In the genomic region with DNA sequence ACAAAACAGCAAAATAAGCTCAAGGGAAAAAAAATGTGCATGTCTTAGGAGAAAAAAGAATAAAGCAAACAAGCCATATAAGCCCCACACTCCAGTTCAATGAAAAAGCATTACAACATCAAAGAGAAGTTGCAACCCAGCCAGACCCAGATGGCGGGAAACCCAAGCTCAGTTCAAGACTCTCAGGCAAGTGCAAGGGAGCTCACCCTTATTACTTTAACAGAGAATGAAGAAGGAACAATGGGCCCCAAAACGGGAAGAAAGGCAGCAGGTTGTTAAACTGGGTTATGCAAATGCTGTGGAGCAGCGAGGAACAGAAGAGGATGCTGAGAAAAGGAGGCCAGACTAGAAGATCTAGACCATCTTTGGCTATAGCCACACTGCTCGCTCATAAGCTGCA, we compare ENCODE assay signal across 10 mouse cellular contexts. TPM values are rescaled to one million over a fixed set of nuclear protein-coding genes. Genes with fewer than 3 reads are reported as not detected.
A peak's percentile ranks its signal among the peaks of the same experiment; 100 is the strongest.
DNase-seq lines count a peak whose midpoint lies in the region; ATAC-seq and TF ChIP-seq lines count a peak whose summit lies in the region.
"Had no signal": no experiment of that assay in that cellular context is flagged by ENCODE, and none has a peak within 500 bp of the region (broad histone marks: within the 10 kb centered on the region; RNA-seq: fewer than 3 reads in every experiment).

No protein-coding gene starts in this region.

- ATAC-seq in lung, embryonic 16.5 days (ENCODE audit: low read depth) = peak; percentile 55
- peak; percentile 67 to 68 for ATAC-seq in hematopoietic stem cell, adult 5-6 weeks (replicated peaks in 1 of 2; ENCODE audit: insufficient read depth in 1 of 2, low FRiP score in 2 of 2, low TSS enrichment in 1 of 2, low read depth in 1 of 2, poor library complexity in 2 of 2, severe bottlenecking in 2 of 2)

- H3K36me3 ChIP-seq in lung, embryonic 16.5 days (ENCODE audit: control insufficient read depth, insufficient read depth, low read length) = no peaks in the 10 kb centered on the region
- H3K36me3 ChIP-seq in spleen, adult 2 months (ENCODE audit: control insufficient read depth, insufficient read depth, low read length) = peaks cover 3% of the 10 kb centered on the region

- TF ChIP-seq POLR2A in lung, adult 2 months (IDR thresholded peaks at IDR 0.05; ENCODE audit: borderline replicate concordance, extremely low read depth, low read depth, low read length) = no peak
- TF ChIP-seq POLR2A in spleen, adult 2 months (IDR thresholded peaks at IDR 0.05; ENCODE audit: low read depth, low read length) = no peak

- H3K27ac ChIP-seq in lung, embryonic 16.5 days (ENCODE audit: low read length) = peak overlapping the region; percentile 67
- H3K27ac ChIP-seq in spleen, adult 2 months (ENCODE audit: insufficient read depth, low read length) = peak overlapping the region; percentile 54

- no peaks in the 10 kb centered on the region for H3K27me3 ChIP-seq in lung, embryonic 16.5 days (ENCODE audit: control insufficient read depth, insufficient read depth, low read depth, low read length)
- no peaks in the 10 kb centered on the region for H3K27me3 ChIP-seq in spleen, adult 2 months (ENCODE audit: control insufficient read depth, insufficient read depth, low read length)

- DNase-seq in heart, adult 18-20 months = peak; percentile 48
- DNase-seq in heart, adult 9 months (ENCODE audit: low spot score in 2 of 2) = no peak
- no peak for DNase-seq in lung, adult 2 months
- peak in 1 of 2 experiments; percentile 59 for DNase-seq in spleen, adult 2 months (ENCODE audit: low read depth in 1 of 2, low spot score in 2 of 2)
- DNase-seq in left cerebral cortex, adult 18-20 months (ENCODE audit: low spot score in 2 of 2) = no peak
- no peak for DNase-seq in adrenal gland, postnatal 10 days
- DNase-seq: retina, postnatal 1 day had no signal

- WGBS in lung, embryonic 16.5 days = 62% methylated on average over 4 of the region's 4 CpGs
- WGBS in lung, adult 2 months = 56% methylated on average over 4 of the region's 4 CpGs
- 27% methylated on average over 4 of the region's 4 CpGs for WGBS in spleen, adult 2 months

- H3K9me3 ChIP-seq in lung, embryonic 16.5 days (ENCODE audit: control insufficient read depth, low read length) = no peaks in the 10 kb centered on the region

- H3K4me1 ChIP-seq in lung, embryonic 16.5 days (replicated peaks; ENCODE audit: control insufficient read depth, insufficient read depth, low read length) = no peaks in the 10 kb centered on the region; the same call in 1 of the 2 replicates
- H3K4me1 ChIP-seq in lung, adult 2 months (ENCODE audit: control insufficient read depth, insufficient read depth, low read length) = no peaks in the 10 kb centered on the region; the same call in 1 of the 2 replicates
- H3K4me1 ChIP-seq in spleen, adult 2 months (ENCODE audit: control insufficient read depth, insufficient read depth, insufficient read length) = peaks cover 7% of the 10 kb centered on the region; the same call in 1 of the 2 replicates

- no peak overlapping the region for H3K4me2 ChIP-seq in lung, embryonic 16.5 days (ENCODE audit: low read depth, low read length)

- H3K9ac ChIP-seq in lung, embryonic 16.5 days (ENCODE audit: low read length) = no peak overlapping the region

- no peak overlapping the region for H3K4me3 ChIP-seq in lung, embryonic 16.5 days (ENCODE audit: low read length)
- H3K4me3 ChIP-seq in lung, adult 2 months (replicated peaks; ENCODE audit: extremely low read depth, low read depth, low read length) = no peak overlapping the region
- H3K4me3 ChIP-seq in spleen, adult 2 months (ENCODE audit: extremely low read depth, insufficient read depth, insufficient read length) = no peak overlapping the region
- H3K4me3 ChIP-seq: myocyte had no signal

- no peak for TF ChIP-seq CTCF in lung, adult 2 months (IDR thresholded peaks at IDR 0.05; ENCODE audit: insufficient read depth, low read length)
- TF ChIP-seq CTCF in spleen, adult 2 months (IDR thresholded peaks at IDR 0.05; ENCODE audit: extremely low read depth, insufficient read depth, insufficient read length, insufficient replicate concordance) = no peak

RNA-seq across cellular contexts. Expression of a gene that starts 21.0 kb away (rescaled TPM):
- total RNA-seq in heart, adult 18-20 months (2021) = 10 to 100 TPM; 15.1 to 19.6 TPM
- 64.3 and 86.1 TPM in 2 replicates for polyA plus RNA-seq in lung, embryonic 16.5 days (2015; fragmentation: Nextera tagmentation; extraction: Ambion mirVana)
- 211 and 245 TPM in 2 replicates for polyA plus RNA-seq in lung, adult 2 months (2012; rRNA removed)
- total RNA-seq in hematopoietic stem cell, adult 5-6 weeks (2017) = 2.8 and 12.2 TPM in 2 replicates
- polyA plus RNA-seq in spleen, adult 2 months (2012; rRNA removed) = 32.9 and 33.5 TPM in 2 replicates
- total RNA-seq in left cerebral cortex, adult 18-20 months (2021) = 10 to 100 TPM; 16.6 to 16.8 TPM
- total RNA-seq in adrenal gland, postnatal 10 days (2021) = 100 to 1,000 TPM in 1 of 2 experiments, 10 to 100 TPM in 1; 47.9 to 110 TPM

RNA-seq across cellular contexts. Expression of a gene that starts 30.2 kb away (rescaled TPM):
- 10 to 100 TPM; 43.4 to 49.3 TPM for total RNA-seq in heart, adult 18-20 months (2021)
- 263 and 312 TPM in 2 replicates for polyA plus RNA-seq in lung, embryonic 16.5 days (2015; fragmentation: Nextera tagmentation; extraction: Ambion mirVana)
- 180 and 265 TPM in 2 replicates for polyA plus RNA-seq in lung, adult 2 months (2012; rRNA removed)
- 12.0 and 13.4 TPM in 2 replicates for total RNA-seq in hematopoietic stem cell, adult 5-6 weeks (2017)
- 60.8 and 66.5 TPM in 2 replicates for polyA plus RNA-seq in spleen, adult 2 months (2012; rRNA removed)
- total RNA-seq in left cerebral cortex, adult 18-20 months (2021) = 1 to 10 TPM; 7.3 to 8.0 TPM
- total RNA-seq in adrenal gland, postnatal 10 days (2021) = 100 to 1,000 TPM; 138 to 255 TPM

RNA-seq across cellular contexts. Expression of a gene that starts 35.4 kb away (rescaled TPM):
- 10 to 100 TPM in 1 of 2 experiments, 1 to 10 TPM in 1; 8.5 to 13.5 TPM for total RNA-seq in heart, adult 18-20 months (2021)
- 54.5 and 60.9 TPM in 2 replicates for polyA plus RNA-seq in lung, embryonic 16.5 days (2015; fragmentation: Nextera tagmentation; extraction: Ambion mirVana)
- 60.8 and 62.3 TPM in 2 replicates for polyA plus RNA-seq in lung, adult 2 months (2012; rRNA removed)
- 1.2 and 2.9 TPM in 2 replicates for total RNA-seq in hematopoietic stem cell, adult 5-6 weeks (2017)
- 3.4 and 4.6 TPM in 2 replicates for polyA plus RNA-seq in spleen, adult 2 months (2012; rRNA removed)
- total RNA-seq in left cerebral cortex, adult 18-20 months (2021) = 1 to 10 TPM in 1 of 2 experiments, under 1 TPM in 1; 0.98 to 2.2 TPM
- 1 to 10 TPM; 2.1 to 3.2 TPM for total RNA-seq in adrenal gland, postnatal 10 days (2021)

RNA-seq across cellular contexts. Expression of a gene that starts 41.4 kb away (rescaled TPM):
- total RNA-seq in heart, adult 18-20 months (2021) = 1 to 10 TPM; 1.3 to 4.7 TPM
- polyA plus RNA-seq in lung, embryonic 16.5 days (2015; fragmentation: Nextera tagmentation; extraction: Ambion mirVana) = 3.2 and 5.5 TPM in 2 replicates
- 4.9 and 5.5 TPM in 2 replicates for polyA plus RNA-seq in lung, adult 2 months (2012; rRNA removed)
- total RNA-seq in hematopoietic stem cell, adult 5-6 weeks (2017) = 102 and 139 TPM in 2 replicates
- 62.7 and 62.8 TPM in 2 replicates for polyA plus RNA-seq in spleen, adult 2 months (2012; rRNA removed)
- 1 to 10 TPM; 1.7 to 1.9 TPM for total RNA-seq in left cerebral cortex, adult 18-20 months (2021)
- total RNA-seq in adrenal gland, postnatal 10 days (2021) = 1 to 10 TPM; 9.1 to 9.3 TPM

Comparison
In these comparisons a context has a peak if more than half of its experiments do, and no peak if none do; other contexts are left out.
1. DNase-seq: peak in heart, adult 18-20 months (2 of 2); none in heart, adult 9 months (0 of 2), lung, adult 2 months (single experiment), left cerebral cortex, adult 18-20 months (0 of 2) and adrenal gland, postnatal 10 days (single experiment).